Mouse (Mus musculus) liver, embryonic 15.5 days (tissue): Measurements from ENCODE around the gene Coq8a. TPM values are rescaled to one million over a fixed set of nuclear protein-coding genes. Genes with fewer than 3 reads are reported as not detected.

Source experiments
- polyA plus RNA-seq: library from polyadenylated mRNA; unstranded; fragments of >200 nt; fragmentation: Nextera tagmentation; extraction: Ambion mirVana; gene quantifications from 2 replicates; pipeline ENCODE4 v1.2.1, GENCODE M21; 2015

Coq8a gene
- polyA plus RNA-seq, 1 experiment from 2014 or later: 25.3 TPM

Other genes starting within 250 kb of the Coq8a start
- 8.8 and 9.2 TPM in 2 replicates for gene Cdc42bpa, start 239.1 kb downstream of the Coq8a start, polyA plus RNA-seq
- 27.0 and 30.6 TPM in 2 replicates for gene Psen2, start 63.8 kb upstream of the Coq8a start, polyA plus RNA-seq
- gene Itpkb, start 130.9 kb upstream of the Coq8a start, polyA plus RNA-seq: 1.3 and 1.6 TPM in 2 replicates